Mouse (Mus musculus) neutrophil, adult 83 days (primary cell): Measurements from ENCODE around the gene Olfr916. TPM values are rescaled to one million over a fixed set of nuclear protein-coding genes. Genes with fewer than 3 reads are reported as not detected.

Source experiments
- total RNA-seq, 2 experiments: library from RNA; stranded (reverse); gene quantifications; one replicate each; pipeline ENCODE4 v1.2.4; 2023

Gene Olfr916
- total RNA-seq: not detected

DNA sequence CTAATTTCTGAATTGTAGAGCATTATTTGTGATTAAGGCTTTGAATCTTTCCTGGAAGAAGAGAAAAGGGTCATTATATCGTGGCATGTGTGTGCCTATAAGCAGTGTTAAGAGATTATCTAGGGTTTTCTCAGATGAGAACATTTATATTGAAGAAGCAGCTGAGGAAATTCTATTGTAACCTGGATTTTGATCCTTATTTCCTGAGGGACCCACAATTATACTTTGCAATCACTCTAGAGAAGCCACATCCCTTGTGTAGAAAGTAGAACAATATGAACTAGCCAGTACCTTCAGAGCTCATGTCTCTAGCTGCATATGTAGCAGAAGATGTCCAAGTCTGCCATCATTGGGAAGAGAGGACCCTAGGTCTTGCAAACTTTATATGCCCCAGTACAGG lies at the start of gene Olfr916:
Gene Olfr916, minus strand, starts transcription at position 101 of the 400 bp plus-strand sequence.

DNA sequence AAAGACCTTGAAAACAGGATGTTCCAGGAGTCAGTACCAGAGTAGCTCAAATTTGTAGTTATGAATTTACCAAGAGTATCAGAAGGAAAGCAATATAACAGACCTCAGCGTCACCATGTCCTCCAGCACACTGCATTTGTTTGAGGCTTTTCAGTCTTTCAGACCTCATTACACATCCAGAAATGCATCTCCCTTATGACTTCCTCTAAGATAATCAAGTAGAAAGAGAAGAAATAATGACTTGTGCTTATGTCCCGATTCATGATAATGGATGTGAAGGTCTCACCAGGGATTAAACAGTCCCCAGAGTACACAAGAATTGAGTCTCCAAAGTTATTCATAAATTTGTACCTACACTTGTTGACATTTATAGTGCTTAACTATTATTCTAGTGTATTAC lies 14.8 kb upstream of the Olfr916 start, which contains the start of gene Olfr918:
Gene Olfr918, minus strand, starts transcription at position 101 of the 400 bp plus-strand sequence.

DNA sequence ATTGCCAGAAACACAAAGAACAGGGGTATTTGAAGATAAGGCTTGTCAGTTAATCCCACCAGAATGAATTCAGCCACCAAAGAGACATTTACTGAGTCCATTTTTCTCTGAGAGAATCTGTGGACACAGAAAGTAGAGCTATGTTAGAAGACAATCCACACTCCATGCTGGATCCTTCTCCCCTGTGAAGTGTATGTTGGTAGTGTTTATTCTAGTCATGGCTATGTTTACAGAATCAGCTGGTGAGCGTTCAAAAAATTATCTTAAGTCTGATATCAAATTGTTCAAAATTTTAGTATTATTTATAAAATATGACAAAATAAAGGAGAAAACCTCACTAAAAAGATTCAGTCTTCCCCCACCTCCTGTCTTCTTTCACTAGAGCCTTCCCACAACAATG lies 6.1 kb upstream of the Olfr916 start, which contains the start of gene Olfr917:
Gene Olfr917, minus strand, starts transcription at position 101 of the 400 bp plus-strand sequence.

Other genes starting within 250 kb of the Olfr916 start
- not detected for gene Olfr901, start 230.4 kb downstream of the Olfr916 start, total RNA-seq
- gene Olfr902, start 212.2 kb downstream of the Olfr916 start, total RNA-seq: not detected
- gene Olfr904, start 196.7 kb downstream of the Olfr916 start, total RNA-seq: not detected
- not detected for gene Olfr905, start 188.8 kb downstream of the Olfr916 start, total RNA-seq
- not detected for gene Olfr906, start 172.8 kb downstream of the Olfr916 start, total RNA-seq
- gene Olfr907, start 164.1 kb downstream of the Olfr916 start, total RNA-seq: not detected
- gene Olfr911-ps1, start 138.3 kb downstream of the Olfr916 start, total RNA-seq: not detected
- gene Olfr910, start 122.0 kb downstream of the Olfr916 start, total RNA-seq: not detected
- not detected for gene Olfr912, start 79.7 kb downstream of the Olfr916 start, total RNA-seq
- not detected for gene Olfr913, start 67.1 kb downstream of the Olfr916 start, total RNA-seq
- gene Olfr914, start 54.8 kb downstream of the Olfr916 start, total RNA-seq: not detected
- not detected for gene Olfr917, start 6.0 kb upstream of the Olfr916 start, total RNA-seq
- not detected for gene Olfr918, start 14.7 kb upstream of the Olfr916 start, total RNA-seq
- not detected for gene Olfr919, start 43.8 kb upstream of the Olfr916 start, total RNA-seq
- 10 to 100 TPM; 23.1 to 26.8 TPM for gene Vwa5a, start 58.4 kb upstream of the Olfr916 start, total RNA-seq
- under 1 TPM in 1 of 2 experiments, not detected in 1; 0.11 TPM for gene Olfr920, start 92.4 kb upstream of the Olfr916 start, total RNA-seq
- gene Olfr921, start 113.2 kb upstream of the Olfr916 start, total RNA-seq: not detected
- not detected for gene Olfr922, start 154.7 kb upstream of the Olfr916 start, total RNA-seq
- not detected for gene Olfr923, start 166.7 kb upstream of the Olfr916 start, total RNA-seq
- not detected for gene Olfr924, start 184.6 kb upstream of the Olfr916 start, total RNA-seq
- not detected for gene Olfr26, start 195.2 kb upstream of the Olfr916 start, total RNA-seq
- not detected for gene Olfr926, start 217.3 kb upstream of the Olfr916 start, total RNA-seq